Mouse (Mus musculus): ENCODE results near the gene Gm17657. TPM values are rescaled to one million over a fixed set of nuclear protein-coding genes. Genes with fewer than 3 reads are reported as not detected.

Gm17657 gene
- polyA plus RNA-seq, 1 experiment from 2014 or later: not detected

DNA sequence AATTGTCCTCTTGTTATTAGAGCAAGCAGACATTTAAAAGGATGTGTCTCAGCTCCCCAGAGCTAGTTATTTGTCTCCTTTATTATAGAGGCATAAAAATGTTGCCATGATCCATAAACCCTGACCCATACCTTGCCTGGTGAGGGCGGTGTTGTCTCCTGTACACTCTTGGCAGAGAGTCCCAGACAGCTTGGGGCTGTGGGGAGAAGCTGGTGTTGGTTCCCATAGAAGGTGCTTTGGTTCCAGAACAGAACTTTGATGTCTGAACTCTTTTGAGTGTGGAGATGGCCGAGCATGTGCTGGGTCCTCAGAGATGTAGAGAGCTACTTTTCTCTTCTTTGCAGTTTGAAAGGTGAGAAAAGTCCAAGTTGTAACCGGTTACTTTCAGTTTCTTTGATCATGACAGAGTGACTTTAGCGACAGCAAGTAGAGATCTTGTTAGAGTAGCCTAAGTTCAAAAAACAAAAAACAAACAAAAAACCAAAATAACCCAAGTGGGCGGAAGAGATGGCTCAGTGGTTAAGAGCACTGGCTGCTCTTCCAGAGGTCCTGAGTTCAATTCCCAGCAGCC lies 2.8 kb upstream of the Gm17657 start, which contains the start of gene Tmem217:
Tmem217 (minus strand) TSS at position 224 of the 571 bp plus-strand sequence.
- Histone ChIP-seq H3K4me1 (replicated peaks; ENCODE audit: control insufficient read depth, insufficient read depth, low read length) (peaks cover 13% of the 10 kb centered on the region), H3K27ac (no peak within 1 kb of the TSS), H3K9ac (no peak within 1 kb of the TSS), H3K27me3 (ENCODE audit: control insufficient read depth, insufficient read depth, low read length) (no peaks in the 10 kb centered on the region), H3K36me3 (replicated peaks; ENCODE audit: control insufficient read depth, insufficient read depth) (no peaks in the 10 kb centered on the region), H3K9me3 (ENCODE audit: control insufficient read depth, low read length) (no peaks in the 10 kb centered on the region), H3K4me2 (replicated peaks) (no peak within 1 kb of the TSS), H3K4me3 (replicated peaks; ENCODE audit: low read length) (no peak within 1 kb of the TSS)
- ATAC-seq (ENCODE audit: low FRiP score) (no peak), DNase-seq (ENCODE audit: low spot score) (no peak)
- 94% methylated on average over 5 of the region's 5 CpGs for WGBS

DNA sequence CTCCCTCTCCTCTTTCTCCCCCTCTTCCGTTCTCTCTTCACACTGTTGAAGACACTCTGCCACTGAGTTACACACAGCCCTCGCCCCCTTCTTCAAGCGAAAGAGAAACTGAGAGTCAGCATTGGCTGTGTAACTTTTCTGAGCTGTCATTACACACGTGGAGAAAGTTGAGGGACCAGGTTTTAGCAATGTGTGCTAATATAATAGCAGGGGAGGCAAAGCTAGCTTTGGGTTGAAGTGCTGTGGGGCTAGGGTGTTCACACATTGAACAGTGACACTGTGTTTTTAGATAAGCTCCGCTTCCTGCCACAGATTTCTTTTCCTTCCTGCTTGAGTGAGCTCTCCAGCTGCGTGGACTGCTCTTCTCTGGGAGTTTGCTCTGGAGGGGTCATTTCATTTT lies 1.6 kb upstream of the Gm17657 start:
- Histone ChIP-seq H3K36me3 (replicated peaks; ENCODE audit: control insufficient read depth, insufficient read depth) (no peaks in the 10 kb centered on the region), H3K4me2 (replicated peaks) (peak overlapping the region; percentile 98), H3K27ac (no peak overlapping the region), H3K27me3 (ENCODE audit: control insufficient read depth, insufficient read depth, low read length) (no peaks in the 10 kb centered on the region), H3K4me1 (replicated peaks; ENCODE audit: control insufficient read depth, insufficient read depth, low read length) (peaks cover 13% of the 10 kb centered on the region), H3K4me3 (replicated peaks; ENCODE audit: low read length) (0 out of 2 replicates have a peak overlapping the region, but pooled peaks have one; percentile 97), H3K9me3 (ENCODE audit: control insufficient read depth, low read length) (no peaks in the 10 kb centered on the region), H3K9ac (no peak overlapping the region)
- ATAC-seq (ENCODE audit: low FRiP score) (no peak), DNase-seq (ENCODE audit: low spot score) (no peak)
- WGBS: 68% methylated on average over 6 of the region's 6 CpGs

DNA sequence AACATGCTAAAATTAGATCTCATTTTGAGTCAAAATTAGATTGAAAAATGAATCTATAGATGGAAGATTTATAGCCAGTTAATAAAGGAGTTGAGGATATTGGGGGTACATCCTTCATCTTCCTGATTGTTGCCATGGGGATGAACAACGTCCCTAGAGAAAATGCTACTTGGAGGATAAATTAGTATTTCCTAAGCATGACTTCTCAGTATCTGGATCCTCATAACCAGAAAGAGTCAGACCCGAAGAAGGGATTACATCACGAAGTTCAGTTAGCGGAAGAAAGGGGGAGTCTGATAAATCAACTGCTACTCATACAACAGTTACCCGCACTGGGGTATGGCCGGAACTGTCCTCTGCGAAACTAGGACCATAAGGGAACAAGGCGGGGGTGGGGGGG lies 444 bp downstream of the Gm17657 start:
- ATAC-seq (ENCODE audit: low FRiP score) (peak; percentile 24; the same call in 1 of the 2 replicates), DNase-seq (ENCODE audit: low spot score) (no peak)
- no peak overlapping the region for H3K4me3 ChIP-seq (replicated peaks; ENCODE audit: low read length)
- WGBS: 49% methylated on average over 8 of the region's 8 CpGs
- no peaks in the 10 kb centered on the region for H3K9me3 ChIP-seq (ENCODE audit: control insufficient read depth, low read length)
- H3K4me2 ChIP-seq (replicated peaks): peak overlapping the region; percentile 98
- no peak overlapping the region for H3K9ac ChIP-seq
- no peaks in the 10 kb centered on the region for H3K36me3 ChIP-seq (replicated peaks; ENCODE audit: control insufficient read depth, insufficient read depth)
- H3K27me3 ChIP-seq (ENCODE audit: control insufficient read depth, insufficient read depth, low read length): no peaks in the 10 kb centered on the region
- peaks cover 13% of the 10 kb centered on the region for H3K4me1 ChIP-seq (replicated peaks; ENCODE audit: control insufficient read depth, insufficient read depth, low read length)
- H3K27ac ChIP-seq: no peak overlapping the region

DNA sequence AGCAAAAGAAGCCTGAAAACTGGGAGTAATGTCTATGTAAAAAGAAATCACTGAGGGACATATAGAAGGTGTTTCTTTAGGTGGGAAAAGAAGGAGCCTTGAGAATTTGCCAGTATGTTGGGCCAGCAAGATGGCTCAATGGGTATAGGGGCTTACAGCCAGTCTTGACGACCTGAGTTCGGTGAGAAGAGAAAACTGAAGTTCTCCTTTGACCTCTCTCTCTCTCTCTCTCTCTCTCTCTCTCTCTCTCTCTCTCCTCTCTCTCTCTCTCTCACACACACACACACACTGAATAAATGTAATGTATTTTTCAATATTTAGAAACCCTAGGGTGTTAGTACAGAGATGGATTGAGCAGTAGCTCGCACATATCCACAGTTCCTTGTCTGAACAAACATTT lies 944 bp downstream of the Gm17657 start:
- no peak for ATAC-seq (ENCODE audit: low FRiP score)
- H3K9me3 ChIP-seq (ENCODE audit: control insufficient read depth, low read length): no peaks in the 10 kb centered on the region
- DNase-seq (ENCODE audit: low spot score): no peak
- H3K4me1 ChIP-seq (replicated peaks; ENCODE audit: control insufficient read depth, insufficient read depth, low read length): peaks cover 13% of the 10 kb centered on the region
- H3K27me3 ChIP-seq (ENCODE audit: control insufficient read depth, insufficient read depth, low read length): no peaks in the 10 kb centered on the region
- WGBS: 70% methylated on average over 3 of the region's 3 CpGs
- no peaks in the 10 kb centered on the region for H3K36me3 ChIP-seq (replicated peaks; ENCODE audit: control insufficient read depth, insufficient read depth)
- H3K27ac ChIP-seq: no peak overlapping the region
- H3K4me2 ChIP-seq (replicated peaks): no peak overlapping the region
- H3K4me3 ChIP-seq (replicated peaks; ENCODE audit: low read length): no peak overlapping the region
- H3K9ac ChIP-seq: no peak overlapping the region

DNA sequence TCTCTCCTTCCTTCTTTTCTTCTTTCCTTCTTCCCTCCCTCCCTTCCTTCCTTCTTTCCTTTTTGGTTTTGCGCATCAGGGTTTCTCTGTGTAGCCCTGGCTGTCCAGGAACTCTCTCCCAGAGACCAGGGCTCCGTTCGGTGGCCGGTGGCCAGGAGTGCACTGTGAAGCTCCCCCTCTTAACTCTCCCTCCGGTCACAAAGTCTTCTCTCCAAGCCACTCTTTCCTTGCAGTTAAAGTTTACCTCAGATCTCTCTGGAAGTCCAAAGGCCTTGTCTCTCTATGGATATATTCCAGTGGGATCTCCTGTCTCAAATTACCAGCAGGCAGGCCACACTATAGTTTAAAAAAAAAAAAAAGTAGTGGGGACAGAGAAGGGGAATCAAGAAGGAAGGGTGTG lies 4.2 kb downstream of the Gm17657 start:
- H3K9ac ChIP-seq: no peak overlapping the region
- no peak overlapping the region for H3K4me3 ChIP-seq (replicated peaks; ENCODE audit: low read length)
- H3K9me3 ChIP-seq (ENCODE audit: control insufficient read depth, low read length): no peaks in the 10 kb centered on the region
- H3K4me2 ChIP-seq (replicated peaks): no peak overlapping the region
- H3K36me3 ChIP-seq (replicated peaks; ENCODE audit: control insufficient read depth, insufficient read depth): no peaks in the 10 kb centered on the region
- no peak for DNase-seq (ENCODE audit: low spot score)
- no peaks in the 10 kb centered on the region for H3K27me3 ChIP-seq (ENCODE audit: control insufficient read depth, insufficient read depth, low read length)
- peaks cover 3% of the 10 kb centered on the region; the same call in 1 of the 2 replicates for H3K4me1 ChIP-seq (replicated peaks; ENCODE audit: control insufficient read depth, insufficient read depth, low read length)
- WGBS: 91% methylated on average over 5 of the region's 5 CpGs
- no peak for ATAC-seq (ENCODE audit: low FRiP score)
- no peak overlapping the region for H3K27ac ChIP-seq

DNA sequence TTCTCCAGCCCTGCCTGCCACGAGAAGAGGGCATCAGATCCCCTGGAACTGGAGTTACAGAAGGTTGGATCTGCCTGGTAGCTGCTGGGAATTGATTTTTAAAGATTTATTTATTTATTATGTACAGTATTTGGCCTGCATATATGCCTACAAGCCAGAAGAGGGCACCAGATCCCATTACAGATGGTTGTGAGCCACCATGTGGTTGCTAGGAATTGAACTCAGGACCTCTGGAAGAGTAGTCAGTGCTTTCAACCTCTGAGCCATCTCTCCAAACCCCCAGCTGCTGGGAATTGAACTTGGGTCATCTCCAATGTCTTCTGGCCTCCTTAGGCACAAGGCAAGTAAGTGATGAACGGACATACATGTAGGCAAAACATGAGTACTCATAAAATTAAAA lies 5.4 kb downstream of the Gm17657 start:
- no peaks in the 10 kb centered on the region for H3K4me1 ChIP-seq (replicated peaks; ENCODE audit: control insufficient read depth, insufficient read depth, low read length)
- H3K36me3 ChIP-seq (replicated peaks; ENCODE audit: control insufficient read depth, insufficient read depth): no peaks in the 10 kb centered on the region
- H3K9ac ChIP-seq: no peak overlapping the region
- H3K27me3 ChIP-seq (ENCODE audit: control insufficient read depth, insufficient read depth, low read length): no peaks in the 10 kb centered on the region
- DNase-seq (ENCODE audit: low spot score) (no peak), ATAC-seq (ENCODE audit: low FRiP score) (no peak)
- no peak overlapping the region for H3K4me3 ChIP-seq (replicated peaks; ENCODE audit: low read length)
- H3K27ac ChIP-seq: no peak overlapping the region
- 81% methylated on average over 2 of the region's 2 CpGs for WGBS
- H3K9me3 ChIP-seq (ENCODE audit: control insufficient read depth, low read length): no peaks in the 10 kb centered on the region
- H3K4me2 ChIP-seq (replicated peaks): no peak overlapping the region

DNA sequence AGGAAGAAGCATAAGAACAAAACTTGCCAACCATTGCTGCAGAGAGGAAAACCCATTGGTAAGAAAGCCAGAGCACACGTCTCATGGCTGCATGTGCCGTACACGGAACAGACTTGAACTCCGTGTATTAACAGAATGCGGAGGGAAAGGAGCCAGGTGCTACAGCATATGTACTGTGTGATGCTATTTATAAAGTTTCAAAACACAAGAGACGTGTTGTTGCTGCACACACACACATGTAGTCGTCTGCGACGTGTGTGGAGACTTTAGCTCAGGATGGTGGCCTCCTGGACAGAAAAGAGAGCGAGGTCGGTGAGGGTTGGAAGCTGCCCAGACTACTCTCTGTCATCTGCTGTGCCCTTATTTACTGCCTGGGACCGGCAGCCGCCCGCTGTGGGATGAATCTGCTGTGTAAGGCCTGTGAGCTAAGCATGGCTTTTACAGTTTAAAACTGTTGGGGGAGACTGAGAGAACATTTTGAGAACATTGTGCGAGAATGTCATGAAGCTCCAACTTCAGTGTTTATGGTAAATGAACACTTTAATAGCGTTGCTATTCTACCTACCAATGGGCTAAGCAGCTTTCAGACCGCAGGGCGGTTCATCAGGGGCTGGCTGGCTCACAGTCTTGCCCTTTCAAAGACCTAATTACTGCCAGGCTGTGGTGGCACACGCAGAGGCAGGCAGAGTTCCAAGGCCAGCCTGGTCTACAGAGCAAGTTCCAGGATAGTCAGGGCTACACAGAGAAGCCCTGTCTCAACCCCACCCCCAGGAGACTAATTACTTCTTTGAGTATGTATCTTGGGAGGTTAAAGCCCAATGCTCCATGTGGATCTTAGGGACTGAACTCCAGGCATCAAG lies 6.4 kb downstream of the Gm17657 start:
- Histone ChIP-seq H3K9ac (no peak overlapping the region), H3K36me3 (replicated peaks; ENCODE audit: control insufficient read depth, insufficient read depth) (no peaks in the 10 kb centered on the region), H3K27me3 (ENCODE audit: control insufficient read depth, insufficient read depth, low read length) (no peaks in the 10 kb centered on the region), H3K4me1 (replicated peaks; ENCODE audit: control insufficient read depth, insufficient read depth, low read length) (no peaks in the 10 kb centered on the region), H3K4me3 (replicated peaks; ENCODE audit: low read length) (no peak overlapping the region), H3K4me2 (replicated peaks) (no peak overlapping the region), H3K9me3 (ENCODE audit: control insufficient read depth, low read length) (no peaks in the 10 kb centered on the region), H3K27ac (no peak overlapping the region)
- no peak for DNase-seq (ENCODE audit: low spot score)
- ATAC-seq (ENCODE audit: low FRiP score): no peak
- 88% methylated on average over 19 of the region's 19 CpGs for WGBS

DNA sequence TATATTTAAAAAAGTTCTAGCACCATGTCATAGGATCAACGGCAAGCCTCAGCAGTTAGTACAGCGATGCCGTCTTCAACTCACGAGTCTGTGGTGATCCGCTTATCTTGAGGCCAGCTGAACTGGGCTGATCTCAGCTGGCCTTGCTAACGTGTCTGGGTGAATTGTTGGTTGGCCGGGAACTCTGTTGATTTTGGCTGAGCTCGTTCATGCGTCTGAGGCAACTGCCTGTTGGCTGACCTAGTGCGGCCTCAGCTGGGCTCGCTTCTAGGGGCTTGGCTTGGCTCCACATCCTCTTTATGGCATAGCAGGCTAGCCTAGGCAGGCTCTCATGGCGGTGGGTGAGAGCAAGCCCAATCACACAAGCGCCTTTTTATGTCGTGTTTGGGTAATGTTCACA lies 8.0 kb downstream of the Gm17657 start:
- Histone ChIP-seq H3K4me1 (replicated peaks; ENCODE audit: control insufficient read depth, insufficient read depth, low read length) (no peaks in the 10 kb centered on the region), H3K9ac (no peak overlapping the region), H3K27me3 (ENCODE audit: control insufficient read depth, insufficient read depth, low read length) (no peaks in the 10 kb centered on the region), H3K4me2 (replicated peaks) (no peak overlapping the region), H3K9me3 (ENCODE audit: control insufficient read depth, low read length) (no peaks in the 10 kb centered on the region), H3K4me3 (replicated peaks; ENCODE audit: low read length) (no peak overlapping the region), H3K36me3 (replicated peaks; ENCODE audit: control insufficient read depth, insufficient read depth) (no peaks in the 10 kb centered on the region), H3K27ac (no peak overlapping the region)
- ATAC-seq (ENCODE audit: low FRiP score): no peak
- peak; percentile 26 for DNase-seq (ENCODE audit: low spot score)
- 69% methylated on average over 14 of the region's 14 CpGs for WGBS

DNA sequence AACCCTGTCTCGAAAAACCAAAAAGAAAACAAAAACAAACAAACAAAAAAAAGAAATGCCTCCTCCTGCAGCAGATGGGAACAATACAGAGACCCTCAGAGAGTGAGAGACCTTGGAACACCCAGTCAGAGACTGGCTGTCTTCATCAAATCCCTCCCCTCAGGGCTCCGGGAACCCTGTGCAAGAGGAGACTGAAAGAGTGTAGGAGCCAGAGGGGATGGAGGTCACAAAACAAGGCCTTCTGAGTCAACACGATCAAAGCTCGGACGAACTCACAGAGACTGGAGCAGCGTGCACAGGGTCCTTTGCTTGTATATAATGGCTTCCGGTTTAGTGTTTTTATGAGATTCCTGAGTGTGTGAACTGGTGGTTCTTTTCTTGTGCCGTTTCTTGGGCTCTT lies 9.0 kb downstream of the Gm17657 start:
- H3K4me3 ChIP-seq (replicated peaks; ENCODE audit: low read length): no peak overlapping the region
- ATAC-seq (ENCODE audit: low FRiP score): no peak
- WGBS: 89% methylated on average over 8 of the region's 8 CpGs

More for the DNA sequence above, 9.0 kb downstream of the Gm17657 start:
- H3K27me3 ChIP-seq (ENCODE audit: control insufficient read depth, insufficient read depth, low read length): no peaks in the 10 kb centered on the region
- no peak overlapping the region for H3K27ac ChIP-seq
- H3K9ac ChIP-seq: no peak overlapping the region
- no peaks in the 10 kb centered on the region for H3K36me3 ChIP-seq (replicated peaks; ENCODE audit: control insufficient read depth, insufficient read depth)
- no peaks in the 10 kb centered on the region for H3K9me3 ChIP-seq (ENCODE audit: control insufficient read depth, low read length)
- DNase-seq (ENCODE audit: low spot score): no peak
- H3K4me2 ChIP-seq (replicated peaks): no peak overlapping the region
- H3K4me1 ChIP-seq (replicated peaks; ENCODE audit: control insufficient read depth, insufficient read depth, low read length): no peaks in the 10 kb centered on the region

All from hindbrain, embryonic 14.5 days (tissue).